Mouse (Mus musculus): ENCODE results near the gene Snd1. TPM values are rescaled to one million over a fixed set of nuclear protein-coding genes. Genes with fewer than 3 reads are reported as not detected.

Snd1 gene
- total RNA-seq, 2 experiments from 2014 or later = 75.4 to 78.4 TPM

DNA sequence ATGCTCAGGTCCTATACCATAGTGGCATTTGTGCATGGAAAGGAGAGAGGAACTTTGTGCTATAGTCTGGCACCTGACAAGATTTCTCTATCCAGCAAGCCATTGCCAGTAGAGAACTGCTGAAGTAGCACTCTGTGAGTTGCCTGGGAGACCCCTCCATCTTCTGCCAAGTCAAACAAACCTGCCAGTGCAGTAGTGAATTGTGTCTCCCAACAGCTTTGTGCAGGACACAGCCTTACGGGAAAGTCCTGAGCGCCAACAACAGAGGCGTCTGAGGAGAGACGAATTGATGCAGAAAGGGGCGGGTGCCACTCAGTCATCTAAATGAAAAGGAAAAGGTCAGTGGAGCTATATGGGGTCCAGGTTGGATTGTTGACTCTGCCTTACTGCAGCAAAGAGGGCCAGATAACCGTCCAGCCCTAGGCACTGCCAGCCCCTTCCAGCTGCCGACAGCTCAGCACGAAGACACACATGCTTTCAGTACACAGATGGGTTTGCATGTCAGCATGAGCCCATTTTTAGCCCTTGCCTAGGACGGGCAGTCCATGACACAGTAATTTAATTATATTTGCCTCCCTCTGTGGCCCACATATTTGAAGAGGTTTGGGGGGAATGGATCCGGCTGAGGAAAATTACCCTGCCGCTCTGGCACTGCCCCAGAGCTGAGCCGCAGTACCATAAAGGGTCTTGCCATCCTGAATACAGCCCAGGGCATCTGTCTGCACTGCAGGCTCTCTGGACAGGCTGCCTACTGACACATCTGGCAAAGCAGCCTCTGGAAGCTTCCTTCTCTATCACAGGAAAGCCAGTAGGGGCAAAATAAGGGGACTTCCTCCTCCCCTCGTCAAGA lies 344.8 kb downstream of the Snd1 start:
- DNase-seq (ENCODE audit: low spot score) = no peak
- intact Hi-C loops (cut with DNase I) = no loop called here

DNA sequence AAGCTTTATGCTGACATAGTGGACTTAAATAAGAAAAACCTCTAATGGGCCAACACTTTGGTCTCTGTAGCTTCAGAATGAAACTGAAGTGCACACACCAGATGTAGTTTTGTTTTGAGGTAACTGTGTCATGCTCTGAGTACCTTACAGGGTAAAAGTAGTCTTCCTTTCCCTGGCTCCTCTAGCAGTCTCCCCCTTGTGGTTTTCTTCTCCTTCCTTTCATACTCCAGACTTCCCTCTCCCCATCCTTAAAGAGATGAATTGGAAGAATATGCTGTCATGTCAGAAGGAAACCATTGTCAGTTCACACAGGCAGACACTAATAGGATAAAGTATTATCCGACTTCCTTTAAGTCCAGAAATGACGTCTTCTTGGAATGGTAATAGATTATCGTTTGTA lies 347.4 kb downstream of the Snd1 start:
- intact Hi-C loops (cut with DNase I) = no loop called here
- no peak for DNase-seq (ENCODE audit: low spot score)

DNA sequence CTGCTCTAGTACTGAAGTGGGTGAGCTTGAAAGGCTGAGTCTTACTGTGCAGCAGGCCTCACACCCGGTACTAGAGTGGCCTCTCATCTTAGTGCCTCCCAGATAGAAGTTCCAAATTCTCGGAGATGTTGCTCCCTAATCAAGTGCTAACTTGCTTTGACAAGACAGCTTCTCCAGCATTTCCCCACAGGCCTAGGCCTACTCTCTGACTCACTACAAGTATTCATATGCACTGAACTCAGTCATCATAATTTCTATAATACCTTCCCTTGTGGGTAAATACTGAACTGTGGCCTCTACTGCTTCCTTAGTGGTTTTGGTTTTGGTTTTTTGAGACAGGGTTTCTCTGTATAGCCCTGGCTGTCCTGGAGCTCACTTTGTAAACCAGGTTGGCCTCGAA lies 348.4 kb downstream of the Snd1 start:
- DNase-seq (ENCODE audit: low spot score) = no peak
- intact Hi-C loops (cut with DNase I) = no loop called here

DNA sequence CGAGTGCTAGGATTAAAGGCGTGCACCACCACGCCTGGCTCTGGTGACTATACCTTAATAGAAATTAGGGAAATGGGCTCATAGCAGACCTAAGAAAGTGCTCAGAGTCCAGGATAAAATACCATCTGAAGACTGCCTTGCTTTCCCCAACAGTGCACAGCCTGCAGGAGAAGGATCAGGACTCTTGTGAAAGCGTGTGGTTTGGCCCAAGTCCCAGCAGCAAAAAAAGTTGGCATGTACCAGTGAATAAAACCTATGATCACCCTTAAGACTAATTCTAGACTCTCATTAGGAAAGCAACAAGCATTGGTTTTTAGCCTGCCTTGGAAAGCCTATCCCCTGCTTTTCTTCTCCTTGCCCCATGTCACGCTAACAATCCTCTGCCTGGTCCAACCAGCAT lies 348.9 kb downstream of the Snd1 start:
- intact Hi-C loops (cut with DNase I) = no loop called here
- no peak for DNase-seq (ENCODE audit: low spot score)

DNA sequence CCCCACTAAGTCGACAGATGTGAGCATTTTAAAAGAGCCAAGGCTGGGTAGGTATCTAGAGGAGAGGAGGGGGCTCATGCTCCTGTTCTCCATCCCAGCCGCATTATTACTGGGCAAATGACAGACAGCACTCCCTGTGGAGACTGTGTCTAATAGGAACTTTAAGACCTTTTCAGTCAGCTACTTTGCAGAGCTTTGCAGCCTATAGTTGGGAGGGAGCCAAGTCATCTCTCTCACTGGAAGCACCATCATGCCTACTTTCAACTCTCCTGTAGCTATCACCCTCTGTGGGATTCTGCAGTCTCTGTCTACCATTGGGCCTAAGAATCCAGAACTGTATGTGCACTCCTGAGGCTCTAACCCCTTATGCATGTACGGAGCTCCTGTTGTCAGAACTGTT lies 351.0 kb downstream of the Snd1 start:
- no peak for DNase-seq (ENCODE audit: low spot score)
- intact Hi-C loops (cut with DNase I) = no loop called here

DNA sequence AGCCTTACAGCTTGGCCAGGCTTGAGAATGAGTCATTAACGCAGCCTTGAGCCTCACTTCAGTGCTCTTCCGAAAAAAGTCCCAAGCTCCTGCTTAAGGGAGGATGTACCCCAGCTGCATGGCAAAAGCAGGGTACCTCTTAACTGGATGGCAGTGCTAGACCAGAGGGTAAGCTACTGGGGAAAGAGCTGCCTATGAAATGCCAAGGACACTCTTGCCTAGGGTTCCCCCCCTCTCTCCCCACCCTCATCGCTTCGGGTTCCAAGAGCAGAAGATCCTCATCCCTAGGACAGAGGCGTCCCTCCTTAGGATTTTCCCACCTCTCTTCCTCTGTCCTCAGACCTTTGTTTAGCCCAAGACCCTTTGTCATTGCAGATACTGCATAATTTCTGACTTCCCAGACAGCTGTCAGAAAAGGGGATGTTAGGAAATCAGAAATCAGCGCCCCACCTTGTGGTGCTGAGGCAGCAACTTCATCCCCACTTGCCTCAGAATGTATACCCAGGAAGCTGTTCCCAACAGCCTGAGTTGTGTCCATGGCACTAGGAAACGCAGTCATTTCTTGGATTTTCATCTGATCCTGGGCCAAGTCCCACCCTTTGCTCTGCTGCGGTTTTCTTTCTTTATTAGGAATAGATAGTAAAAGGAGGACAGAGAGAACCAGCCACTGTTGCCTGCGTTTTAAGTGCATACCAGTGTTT lies 351.9 kb downstream of the Snd1 start:
- no peak for DNase-seq (ENCODE audit: low spot score)
- intact Hi-C loops (cut with DNase I) = no loop called here

DNA sequence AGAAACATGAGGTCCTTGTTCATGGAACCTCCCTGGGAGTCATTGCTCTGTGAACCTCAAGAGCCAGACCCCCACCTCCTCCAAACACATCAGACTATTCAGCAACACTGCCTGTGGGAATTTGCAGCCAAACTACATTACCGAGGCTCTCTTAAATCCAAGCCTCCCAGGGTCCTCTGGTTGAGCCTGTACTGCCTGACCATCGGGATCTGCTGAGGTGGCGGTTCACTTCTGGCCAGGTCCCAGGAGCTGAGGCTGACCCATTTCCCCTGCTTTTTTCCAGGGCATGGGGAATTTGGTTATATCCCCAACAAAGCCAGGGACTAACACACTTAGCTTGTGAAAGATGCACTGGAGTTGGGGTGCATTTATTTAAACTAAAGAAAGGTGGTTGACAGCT lies 352.6 kb downstream of the Snd1 start:
- no peak for DNase-seq (ENCODE audit: low spot score)
- intact Hi-C loops (cut with DNase I) = no loop called here

DNA sequence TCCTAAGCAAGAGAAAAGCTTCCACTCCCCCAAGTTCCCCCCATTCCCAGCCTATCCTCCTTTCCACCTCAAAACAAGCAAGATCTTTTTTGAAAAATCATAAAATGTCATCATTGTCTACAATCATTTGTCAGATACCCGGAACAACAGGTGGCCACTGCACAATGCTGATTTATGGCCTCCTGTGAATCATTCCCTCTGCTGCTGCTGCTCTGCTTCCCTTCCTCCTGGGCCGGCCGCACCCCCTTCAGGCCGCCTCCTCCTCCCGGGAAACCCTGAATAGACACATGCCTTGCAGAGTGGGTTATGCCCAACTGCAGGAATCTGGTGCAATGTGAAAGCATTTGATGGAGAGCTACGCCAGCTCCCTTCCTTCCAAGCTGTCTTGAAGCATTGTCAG lies 353.7 kb downstream of the Snd1 start:
- no peak for DNase-seq (ENCODE audit: low spot score)
- intact Hi-C loops (cut with DNase I) = no loop called here

DNA sequence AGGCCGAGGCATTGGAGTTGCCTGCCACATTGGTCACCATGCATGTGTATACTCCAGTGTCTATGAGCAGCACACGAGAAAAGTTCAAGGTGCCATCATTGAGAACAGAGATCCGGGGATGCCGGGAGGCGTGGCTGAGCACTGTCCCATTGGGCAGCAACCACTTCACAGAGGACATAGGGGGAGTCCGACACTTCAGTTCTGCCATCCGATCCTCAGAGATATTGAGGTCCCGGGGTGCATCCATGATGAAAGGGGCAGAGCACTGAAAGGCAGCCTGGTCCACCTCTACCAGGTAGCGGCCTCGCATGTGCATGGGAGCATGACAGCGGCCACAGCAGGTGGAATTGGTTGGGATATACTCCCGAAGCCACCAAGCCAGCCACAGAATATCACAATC lies 355.4 kb downstream of the Snd1 start:
- intact Hi-C loops (cut with DNase I) = loop anchor here (10.0 kb wide), 1 partner anchor 194 kb away; no protein-coding TSS in a partner anchor
- no peak for DNase-seq (ENCODE audit: low spot score)

DNA sequence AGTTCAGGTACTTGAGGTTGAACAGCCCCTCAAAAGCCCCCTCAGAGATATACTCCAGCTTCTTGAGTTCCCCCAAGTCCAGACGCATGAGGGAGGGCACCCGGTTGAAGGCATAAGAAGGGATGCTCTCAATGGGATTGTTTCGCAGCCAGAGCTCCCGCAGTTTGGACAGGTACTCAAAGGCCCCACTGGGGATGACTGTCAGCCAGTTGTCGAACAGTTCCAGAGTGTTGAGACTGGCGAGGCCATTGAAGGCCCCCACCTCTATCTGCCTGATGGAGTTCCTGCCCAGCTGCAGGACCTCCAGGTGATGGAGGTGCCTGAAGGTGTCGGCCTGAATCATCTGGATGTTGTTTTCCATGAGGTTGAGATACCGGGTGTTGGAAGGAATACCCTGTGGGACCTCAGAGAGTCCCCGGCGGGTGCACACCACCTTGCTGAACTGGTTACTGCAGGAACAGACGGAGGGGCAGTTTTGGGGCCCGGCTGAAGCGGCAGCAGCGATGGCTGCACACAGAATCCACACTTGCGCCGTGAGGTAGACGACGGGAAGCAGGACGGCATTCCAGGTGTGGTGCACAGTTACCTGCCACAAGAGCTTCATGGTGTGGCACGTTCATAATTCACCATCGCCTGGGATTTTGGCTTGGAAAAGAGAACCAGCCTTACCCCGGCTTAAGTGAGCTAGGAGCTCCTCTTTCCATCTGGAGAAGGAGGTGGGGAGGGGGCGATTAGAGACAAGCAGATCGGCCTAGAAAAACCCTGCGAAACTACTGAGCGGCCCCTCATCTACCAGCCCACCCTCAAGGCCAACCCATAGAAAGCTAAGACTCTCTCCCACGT lies 356.3 kb downstream of the Snd1 start, which contains the start of gene Lrrc4:
Lrrc4 (minus strand) TSS at position 737 of the 843 bp plus-strand sequence.
- no peak for DNase-seq (ENCODE audit: low spot score)
- intact Hi-C loops (cut with DNase I) = loop anchor here (10.0 kb wide), 1 partner anchor 194 kb away; no protein-coding TSS in a partner anchor

DNA sequence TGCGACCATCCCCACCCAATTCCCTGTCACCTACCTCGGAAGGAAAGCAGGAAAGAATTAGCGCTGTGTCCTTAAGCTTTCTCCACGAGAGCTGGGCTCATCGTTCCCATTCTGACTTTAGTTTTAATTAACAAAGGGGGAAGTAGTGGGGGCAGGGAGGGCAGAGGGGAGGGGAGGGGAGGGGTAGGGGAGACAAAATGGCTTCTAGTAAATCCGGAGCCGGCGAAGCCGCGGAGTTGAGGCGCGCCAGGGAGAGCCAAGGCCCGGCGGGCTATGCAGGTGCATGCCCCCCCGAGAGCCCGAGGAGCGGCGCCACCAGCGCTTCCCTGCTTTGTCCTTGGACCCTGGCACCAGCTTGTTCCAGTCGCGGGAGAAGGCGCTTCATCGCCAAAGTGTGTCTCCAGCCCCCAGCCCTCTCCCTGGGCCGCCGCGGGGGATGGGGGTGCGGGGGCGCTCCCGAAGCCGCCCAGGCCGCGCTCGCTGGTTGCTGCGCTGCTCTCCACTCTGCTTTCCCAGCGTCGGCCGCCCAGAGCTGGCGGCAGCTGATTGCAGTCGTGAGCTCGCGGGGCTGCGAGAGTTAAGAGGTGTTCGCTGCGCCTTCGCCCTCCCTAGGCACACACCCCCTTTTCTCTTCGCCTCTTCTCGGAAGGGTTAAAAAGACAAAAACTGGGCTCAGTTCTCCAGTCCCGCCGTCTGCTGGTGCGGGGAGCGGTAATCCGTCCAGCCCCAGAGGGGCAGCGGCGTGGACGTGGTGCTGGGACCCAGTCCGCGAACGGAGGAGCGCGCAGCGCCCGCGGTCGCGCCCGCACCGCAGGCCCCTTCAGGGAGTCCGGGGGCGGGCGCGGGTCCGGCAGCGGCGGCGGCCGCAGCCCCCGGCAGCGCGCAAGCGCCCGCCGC lies 357.2 kb downstream of the Snd1 start:
- intact Hi-C loops (cut with DNase I) = loop anchor here (10.0 kb wide), 1 partner anchor 193 kb away; no protein-coding TSS in a partner anchor
- DNase-seq (ENCODE audit: low spot score) = no peak

DNA sequence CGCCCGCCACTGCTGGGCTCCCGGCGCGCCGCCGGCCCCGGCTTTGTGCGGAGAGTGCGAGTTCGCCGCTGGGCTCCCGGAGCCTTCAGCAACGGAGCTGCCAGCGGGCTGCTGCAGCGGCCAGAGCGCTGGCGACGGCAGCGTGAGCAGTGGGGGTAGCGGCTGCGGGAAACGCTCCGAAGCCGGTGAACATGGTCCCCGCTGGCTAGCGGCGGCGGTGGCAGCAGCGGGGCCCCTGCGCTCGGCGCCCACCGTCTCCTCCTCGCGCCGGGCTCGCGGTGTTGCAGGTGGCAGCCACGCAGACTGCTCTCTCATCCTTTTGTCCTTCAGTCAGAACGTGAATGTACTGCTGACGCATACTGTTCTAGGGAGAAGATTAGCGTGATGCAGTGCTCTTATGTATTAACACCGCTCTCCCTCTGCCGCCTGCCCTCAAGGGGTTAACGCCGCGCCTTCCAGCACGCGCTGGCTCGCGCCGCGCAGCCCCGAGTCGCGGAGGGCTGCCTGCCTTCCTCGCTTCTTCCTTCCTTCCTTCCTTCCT lies 357.9 kb downstream of the Snd1 start:
- intact Hi-C loops (cut with DNase I) = loop anchor here (10.0 kb wide), 1 partner anchor 192 kb away; no protein-coding TSS in a partner anchor
- no peak for DNase-seq (ENCODE audit: low spot score)

DNA sequence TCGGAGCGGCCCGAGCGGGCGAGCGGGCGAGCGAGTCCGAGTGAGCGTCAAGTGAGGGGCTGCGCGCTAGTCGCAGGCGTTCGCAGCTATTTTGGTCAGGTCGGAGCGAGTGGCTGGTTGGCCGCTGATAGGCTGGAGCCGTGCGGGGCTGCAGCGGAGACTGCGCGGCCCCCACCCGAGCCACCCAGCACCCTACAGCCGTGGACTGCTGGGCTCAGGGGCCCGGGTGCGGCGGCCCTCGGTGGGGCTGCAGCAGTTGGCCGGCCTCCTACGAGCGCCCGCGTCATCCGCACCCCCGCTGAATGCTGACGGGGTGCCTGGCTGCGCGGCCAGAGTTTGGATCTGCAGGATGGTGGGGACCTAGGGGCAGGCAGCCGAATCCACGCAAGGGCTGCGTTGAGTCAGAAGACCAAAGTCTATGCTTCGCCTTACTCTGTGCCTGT lies 358.5 kb downstream of the Snd1 start:
- no peak for DNase-seq (ENCODE audit: low spot score)
- intact Hi-C loops (cut with DNase I) = loop anchor here (10.0 kb wide), 1 partner anchor 191 kb away; no protein-coding TSS in a partner anchor

DNA sequence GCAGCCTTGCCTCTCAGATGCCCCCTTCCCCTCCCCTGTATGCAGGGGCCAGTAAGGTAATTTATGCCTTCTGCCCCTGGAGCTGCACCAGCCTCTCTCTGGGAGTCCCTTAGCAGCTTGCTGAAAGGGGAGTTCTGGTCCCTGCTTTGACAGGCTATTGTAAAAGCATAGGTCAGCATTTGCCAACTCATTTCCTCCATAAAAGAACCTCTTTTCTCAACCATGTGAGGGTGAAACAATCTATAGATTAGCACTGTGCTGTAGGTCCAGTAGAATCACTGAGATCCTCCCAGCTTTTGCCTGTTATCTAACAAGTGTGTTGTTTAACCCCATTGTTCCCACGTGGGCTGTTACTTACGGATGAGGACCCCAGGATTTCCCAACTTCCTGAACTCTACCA lies 359.1 kb downstream of the Snd1 start:
- intact Hi-C loops (cut with DNase I) = loop anchor here (10.0 kb wide), 1 partner anchor 191 kb away; no protein-coding TSS in a partner anchor
- DNase-seq (ENCODE audit: low spot score) = no peak

DNA sequence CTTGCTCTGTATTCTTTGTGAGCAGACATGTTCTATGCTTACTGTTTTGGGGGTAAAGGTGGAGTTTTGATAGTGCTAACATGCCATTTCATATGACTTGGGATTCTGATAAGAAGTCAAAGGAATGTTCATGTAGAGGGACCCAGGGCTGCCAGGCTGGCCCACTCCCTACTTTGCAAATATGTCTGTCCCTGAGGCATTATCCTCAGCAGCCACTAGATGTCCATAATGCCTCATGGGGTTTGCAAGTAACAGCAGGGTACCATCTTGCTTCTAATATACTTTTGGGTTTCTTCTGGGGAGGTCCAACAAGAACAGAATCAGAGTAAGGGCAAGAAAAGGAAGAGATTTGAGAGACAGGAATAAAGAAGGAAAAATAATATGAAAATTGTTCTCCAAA lies 361.7 kb downstream of the Snd1 start:
- no peak for DNase-seq (ENCODE audit: low spot score)
- intact Hi-C loops (cut with DNase I) = loop anchor here (10.0 kb wide), 1 partner anchor 188 kb away; no protein-coding TSS in a partner anchor

DNA sequence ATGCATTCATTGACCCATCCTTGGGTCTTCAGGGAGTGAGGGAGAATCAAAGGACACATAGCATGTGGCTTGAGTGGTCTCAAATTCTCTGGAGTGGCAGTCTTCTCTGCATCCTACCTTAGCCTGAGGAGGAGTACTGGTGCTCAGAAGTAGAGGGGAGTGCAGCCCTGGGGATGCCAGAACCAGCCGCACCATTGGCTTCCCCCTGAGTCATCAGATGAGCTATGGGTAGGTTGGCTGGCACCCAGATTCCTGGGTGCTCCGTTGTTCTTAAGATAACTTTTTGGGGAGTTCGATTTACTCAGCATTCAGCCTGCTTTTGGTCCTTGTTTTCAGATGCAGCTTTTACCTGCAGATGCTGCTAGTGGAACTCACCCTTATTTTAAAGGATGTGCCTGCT lies 366.6 kb downstream of the Snd1 start:
- intact Hi-C loops (cut with DNase I) = no loop called here
- DNase-seq (ENCODE audit: low spot score) = no peak

DNA sequence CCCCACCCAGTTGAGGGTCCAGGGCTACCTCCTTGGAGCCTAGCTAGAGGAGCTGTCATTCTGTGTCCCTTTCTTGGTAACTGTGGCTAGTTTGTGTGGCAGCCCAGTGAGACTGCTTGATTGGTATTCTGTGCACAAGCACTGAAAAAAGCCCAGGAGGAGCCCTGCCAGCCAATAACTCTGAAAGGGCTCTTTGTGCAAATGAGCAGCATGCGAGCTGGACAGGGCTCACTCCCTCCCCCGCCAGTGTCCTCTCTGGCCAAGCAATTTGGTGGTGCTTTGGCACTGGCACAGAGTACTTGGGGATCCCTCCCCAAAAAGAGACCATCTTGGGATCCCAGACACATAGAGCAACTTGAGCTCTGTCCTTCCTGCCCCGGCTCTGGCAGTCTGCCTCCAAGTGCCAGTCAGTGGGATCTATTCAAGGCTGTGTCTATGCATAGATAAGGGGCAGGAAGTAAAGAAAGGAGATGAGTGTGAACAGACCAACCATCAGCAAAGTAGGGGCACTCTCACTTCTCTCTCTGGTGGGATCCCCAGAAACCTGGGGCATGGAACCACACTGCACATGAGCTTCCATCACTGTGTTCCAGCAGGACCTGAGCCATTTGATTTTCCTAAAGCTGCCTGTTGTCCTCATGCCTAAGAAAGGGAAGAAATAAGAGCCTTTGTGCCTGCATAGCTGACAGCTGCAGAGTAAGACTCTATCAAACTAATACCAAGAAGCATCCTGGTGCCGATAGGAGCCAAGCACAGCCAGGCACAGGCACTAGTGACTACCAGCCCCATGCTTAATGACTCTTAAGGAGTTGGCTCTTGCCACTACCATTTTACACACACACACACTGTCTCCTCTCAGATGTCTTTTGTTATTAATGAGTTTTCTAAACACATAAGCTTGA lies 367.7 kb downstream of the Snd1 start:
- intact Hi-C loops (cut with DNase I) = no loop called here
- no peak for DNase-seq (ENCODE audit: low spot score)

DNA sequence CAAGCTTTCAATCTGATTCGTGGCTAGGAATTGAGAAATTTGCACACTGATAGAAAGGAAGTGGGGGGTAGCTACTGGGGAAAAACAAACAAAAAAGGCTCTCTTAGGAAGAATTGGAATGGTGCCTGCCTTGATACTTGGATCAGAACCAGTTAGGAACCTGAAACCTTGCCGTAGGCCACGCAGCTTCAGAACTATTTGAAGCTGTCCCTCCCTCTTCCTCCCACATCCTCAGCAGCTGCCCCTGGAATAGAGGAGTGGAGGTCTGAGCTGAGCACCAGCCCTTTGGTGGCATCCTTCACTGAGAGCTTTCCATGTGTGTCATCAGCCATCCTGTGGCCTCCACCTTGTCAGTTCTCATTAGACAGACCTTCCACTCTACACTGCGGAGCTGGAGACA lies 370.7 kb downstream of the Snd1 start:
- DNase-seq (ENCODE audit: low spot score) = no peak
- intact Hi-C loops (cut with DNase I) = no loop called here
